Mouse (Mus musculus) heart, postnatal 0 days (tissue): ENCODE results near the gene Hoxc6. TPM values are rescaled to one million over a fixed set of nuclear protein-coding genes. Genes with fewer than 3 reads are reported as not detected.

Source experiments
- ATAC-seq: fragments of 200-750 bp; cut with Nextera tagmentation; 2 replicates; pipeline ENCODE4 v1.8.0; 2017; ENCODE audit warnings: low read depth, moderate number of reproducible peaks, moderate library complexity; ENCODE audit not compliant: insufficient read depth
- DNase-seq: peaks from one replicate; pipeline ENCODE4 v3.0.0-alpha.2; 2016; ENCODE audit warnings: low spot score
- H3K27ac ChIP-seq: fragments of 300-500 bp; sonication (generic); 2 replicates; pipeline ENCODE4 v1.5.1; 2014; ENCODE audit warnings: low read depth, mild to moderate bottlenecking
- H3K27me3 ChIP-seq: fragments of 300-500 bp; sonication (generic); 2 replicates; pipeline ENCODE4 v1.6.1; 2014; ENCODE audit warnings: low read length, mixed read lengths; ENCODE audit not compliant: control insufficient read depth, insufficient read depth
- H3K36me3 ChIP-seq: fragments of 300-500 bp; sonication (generic); replicated peaks from 2 replicates; pipeline ENCODE4 v1.6.1; 2014; ENCODE audit warnings: low read length, mixed read lengths; ENCODE audit not compliant: control insufficient read depth, insufficient read depth
- H3K4me1 ChIP-seq: fragments of 300-500 bp; sonication (generic); 2 replicates; pipeline ENCODE4 v1.6.1; 2014; ENCODE audit warnings: antibody characterized with exemption; ENCODE audit not compliant: control insufficient read depth, insufficient read depth
- H3K4me2 ChIP-seq: fragments of 300-500 bp; sonication (generic); 2 replicates; pipeline ENCODE4 v1.6.1; 2014; ENCODE audit warnings: low read depth, mild to moderate bottlenecking, low read length, moderate library complexity
- H3K4me3 ChIP-seq: fragments of 300-500 bp; sonication (generic); 2 replicates; pipeline ENCODE4 v1.5.1; 2014; ENCODE audit warnings: low read depth, low read length
- H3K9ac ChIP-seq: fragments of 300-500 bp; sonication (generic); replicated peaks from 2 replicates; pipeline ENCODE4 v1.6.1; 2014; ENCODE audit warnings: low read depth, low read length, mixed read lengths
- H3K9me3 ChIP-seq: fragments of 300-500 bp; sonication (generic); replicated peaks from 2 replicates; pipeline ENCODE4 v1.6.1; 2016; ENCODE audit warnings: low read length; ENCODE audit not compliant: control insufficient read depth
- CTCF ChIP-seq: IDR thresholded peaks from 2 replicates; pipeline ENCODE4 v1.5.1; 2016; ENCODE audit warnings: antibody characterized with exemption, control low read depth, low read depth
- EP300 ChIP-seq: IDR thresholded peaks from 2 replicates; pipeline ENCODE4 v1.6.1; 2016; ENCODE audit warnings: antibody characterized with exemption, low read depth
- WGBS: fragments of 180-500 bp; shearing (Covaris S2); extraction: QIAGEN DNeasy Blood & Tissue Kit; methylation state at CpG from one replicate; pipeline ENCODE4 v1.1.7; 2014; 5-methylcytosine and 5-hydroxymethylcytosine counted together
- polyA plus RNA-seq: library from polyadenylated mRNA; unstranded; fragments of >200 nt; fragmentation: Nextera tagmentation; extraction: Ambion mirVana; gene quantifications from 2 replicates; pipeline ENCODE4 v1.2.1, GENCODE M21; 2015
- total RNA-seq: library from RNA; depleted of rRNA; stranded (reverse); fragments of >200 nt; gene quantifications from 2 replicates; pipeline ENCODE4 v1.2.3, GENCODE M21; 2014; ENCODE audit warnings: low replicate concordance

Gene Hoxc6
- total and polyA plus RNA-seq, 2 experiments from 2014 or later, result not detected

DNA sequence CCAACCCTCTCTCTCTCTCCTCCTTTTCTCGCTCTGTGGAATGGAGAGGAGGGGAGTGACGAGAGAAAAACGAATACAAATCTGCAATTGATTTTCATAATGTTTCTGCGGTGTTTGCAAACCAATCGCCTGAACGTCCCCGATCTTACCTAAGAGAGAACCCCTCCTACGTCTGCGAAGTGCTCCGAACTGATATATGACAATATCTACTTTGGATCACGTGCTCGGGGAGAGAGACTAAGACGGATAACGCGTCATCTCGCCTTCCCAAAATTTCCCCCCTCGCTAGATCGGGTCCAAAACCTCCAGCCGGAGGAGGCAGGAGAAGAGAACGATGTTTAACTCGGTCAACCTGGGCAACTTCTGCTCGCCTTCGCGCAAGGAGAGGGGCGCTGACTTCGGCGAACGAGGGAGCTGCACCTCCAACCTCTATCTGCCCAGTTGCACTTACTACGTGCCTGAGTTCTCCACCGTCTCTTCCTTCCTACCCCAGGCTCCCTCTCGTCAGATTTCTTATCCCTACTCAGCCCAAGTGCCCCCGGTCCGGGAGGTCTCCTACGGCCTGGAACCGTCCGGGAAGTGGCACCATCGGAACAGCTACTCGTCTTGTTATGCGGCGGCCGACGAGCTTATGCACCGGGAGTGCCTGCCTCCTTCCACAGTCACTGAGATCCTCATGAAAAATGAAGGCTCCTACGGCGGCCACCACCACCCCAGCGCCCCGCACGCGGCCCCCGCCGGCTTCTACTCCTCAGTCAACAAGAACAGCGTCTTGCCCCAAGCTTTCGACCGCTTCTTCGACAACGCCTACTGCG lies 43.7 kb upstream of the Hoxc6 start, which contains the start of gene Hoxc11:
TSS of gene Hoxc11 (plus strand) at position 236 of the 815 bp plus-strand sequence.
- Histone ChIP-seq H3K9ac (no peak within 1 kb of the TSS), H3K4me2 (no peak within 1 kb of the TSS), H3K4me3 (no peak within 1 kb of the TSS), H3K27ac (no peak within 1 kb of the TSS), H3K9me3 (no peaks in the 10 kb centered on the region), H3K27me3 (peaks cover 98% of the 10 kb centered on the region), H3K36me3 (no peaks in the 10 kb centered on the region), H3K4me1 (no peaks in the 10 kb centered on the region)
- DNase-seq (no peak), ATAC-seq (no peak)
- 1% methylated on average over 55 of the region's 57 CpGs for WGBS
- TF ChIP-seq EP300, result no peak
- no peak for TF ChIP-seq CTCF

DNA sequence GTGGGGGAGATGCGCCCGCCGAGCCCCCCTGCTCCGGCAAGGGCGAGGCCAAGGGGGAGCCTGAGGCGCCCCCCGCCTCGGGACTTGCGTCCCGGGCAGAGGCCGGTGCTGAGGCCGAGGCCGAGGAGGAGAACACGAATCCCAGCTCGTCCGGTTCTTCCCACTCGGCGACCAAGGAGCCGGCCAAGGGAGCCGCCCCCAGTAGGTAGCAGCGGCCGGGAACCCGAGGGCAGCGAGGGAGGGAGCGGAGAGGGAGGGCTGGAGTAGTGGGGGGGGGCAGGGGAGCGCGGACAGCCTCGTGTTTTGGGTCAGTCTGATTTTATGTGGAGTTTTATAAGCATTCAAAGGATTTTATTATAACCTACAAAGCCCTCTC lies 43.1 kb upstream of the Hoxc6 start:
- ATAC-seq, result no peak

DNA sequence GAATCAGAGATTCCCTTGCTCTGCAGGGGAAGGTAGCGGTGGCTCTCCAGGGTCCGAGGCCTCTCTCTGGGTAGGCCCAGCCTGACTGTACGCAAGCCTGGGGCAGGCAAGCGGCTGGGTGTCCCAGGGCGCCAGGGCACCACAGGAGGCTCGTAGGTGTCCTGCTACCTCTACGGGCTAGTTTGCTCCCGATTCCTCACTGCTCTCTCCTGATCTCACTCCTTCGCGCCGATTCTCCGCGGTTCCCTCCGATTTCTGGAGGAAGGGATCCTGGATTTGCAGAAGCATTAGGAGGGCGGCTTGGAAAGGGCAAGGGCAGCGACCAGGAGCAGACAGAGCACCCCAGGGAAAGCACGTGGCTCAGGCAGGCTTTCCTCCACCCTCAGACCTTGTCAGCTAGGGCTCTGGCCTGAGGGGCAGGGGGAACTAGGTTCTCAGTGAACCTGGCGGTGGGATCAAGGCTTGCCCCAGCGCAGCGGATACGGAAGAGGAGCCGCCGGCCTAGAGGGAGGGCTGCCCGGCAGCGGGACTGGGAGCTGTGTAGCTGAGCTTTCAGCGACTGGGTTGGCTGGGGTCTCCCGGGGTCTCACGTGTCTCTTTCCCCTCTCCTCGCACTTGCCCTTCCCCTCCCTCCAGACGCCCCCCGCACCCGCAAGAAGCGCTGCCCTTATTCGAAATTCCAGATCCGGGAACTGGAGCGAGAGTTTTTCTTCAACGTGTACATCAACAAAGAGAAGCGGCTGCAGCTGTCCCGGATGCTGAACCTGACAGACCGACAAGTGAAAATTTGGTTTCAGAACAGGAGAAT lies 42.0 kb upstream of the Hoxc6 start:
- TF ChIP-seq CTCF (no peak), EP300 (no peak)
- H3K9me3 ChIP-seq, result no peaks in the 10 kb centered on the region
- H3K4me2 ChIP-seq, result no peak overlapping the region
- peaks cover 98% of the 10 kb centered on the region for H3K27me3 ChIP-seq
- no peak overlapping the region; the same call in 1 of the 2 replicates for H3K4me3 ChIP-seq
- no peaks in the 10 kb centered on the region for H3K4me1 ChIP-seq
- no peak for ATAC-seq
- H3K27ac ChIP-seq, result no peak overlapping the region
- H3K36me3 ChIP-seq, result no peaks in the 10 kb centered on the region
- H3K9ac ChIP-seq, result no peak overlapping the region
- no peak for DNase-seq
- WGBS, result under 1% methylated on average over 33 of the region's 40 CpGs

More for the DNA sequence above, 43.1 kb upstream of the Hoxc6 start:
- Histone ChIP-seq H3K9ac (no peak overlapping the region), H3K4me3 (no peak overlapping the region), H3K4me2 (no peak overlapping the region), H3K36me3 (no peaks in the 10 kb centered on the region), H3K27ac (no peak overlapping the region), H3K27me3 (peaks cover 98% of the 10 kb centered on the region), H3K4me1 (no peaks in the 10 kb centered on the region), H3K9me3 (no peaks in the 10 kb centered on the region)
- TF ChIP-seq EP300 (no peak), CTCF (no peak)
- no peak for DNase-seq
- 1% methylated on average over 22 of the region's 28 CpGs for WGBS

DNA sequence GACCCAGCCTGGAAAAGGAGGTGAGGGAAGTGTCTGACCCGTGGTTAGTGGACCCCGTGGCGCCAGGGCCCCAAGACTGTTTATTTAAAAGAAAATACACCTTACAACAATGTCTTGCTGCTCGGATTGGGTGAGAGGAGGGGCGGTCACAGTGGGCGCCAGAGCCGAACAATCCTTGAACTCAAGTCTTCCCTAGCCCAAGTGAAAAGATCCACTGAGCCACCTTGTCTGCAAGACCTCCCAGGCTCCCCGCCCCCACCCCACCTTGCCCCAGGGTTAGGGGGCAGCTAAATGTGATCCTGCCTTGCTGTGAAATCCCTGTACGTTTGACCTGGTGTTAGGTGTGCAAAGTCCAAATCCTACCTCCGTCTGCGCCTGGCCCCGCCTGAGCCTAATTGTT lies 41.2 kb upstream of the Hoxc6 start:
- Histone ChIP-seq H3K27me3 (peaks cover 98% of the 10 kb centered on the region), H3K4me1 (no peaks in the 10 kb centered on the region), H3K4me2 (no peak overlapping the region), H3K9me3 (no peaks in the 10 kb centered on the region), H3K4me3 (no peak overlapping the region), H3K9ac (no peak overlapping the region), H3K27ac (no peak overlapping the region), H3K36me3 (no peaks in the 10 kb centered on the region)
- under 1% methylated on average over 12 of the region's 12 CpGs for WGBS
- no peak for TF ChIP-seq EP300
- no peak for TF ChIP-seq CTCF
- ATAC-seq (no peak), DNase-seq (no peak)

DNA sequence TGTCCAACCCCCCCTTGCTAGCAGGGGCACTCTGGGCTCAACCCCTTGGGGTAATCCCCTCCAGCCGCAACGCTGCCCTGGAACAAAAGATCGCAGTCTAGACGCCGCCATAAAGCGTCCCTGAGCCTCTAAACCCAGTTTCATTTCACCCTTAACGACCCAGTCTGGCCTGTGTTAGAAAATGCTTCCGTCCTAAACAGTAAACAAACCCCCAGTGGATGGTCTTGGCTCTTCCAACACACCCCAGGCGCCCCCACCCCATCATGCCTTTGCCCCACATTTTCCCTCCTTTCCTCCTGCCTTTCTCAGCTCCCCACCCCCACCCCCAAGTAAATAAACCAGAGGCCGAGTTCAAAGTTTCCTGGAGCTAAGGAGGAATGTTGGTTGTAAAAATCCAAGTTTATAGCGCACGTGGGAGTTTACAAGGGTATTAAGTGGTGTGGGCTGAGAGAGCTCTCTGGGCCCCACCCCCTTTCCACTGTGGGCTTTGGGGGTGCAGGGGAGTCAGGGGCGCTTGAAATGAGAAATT lies 38.3 kb upstream of the Hoxc6 start:
- Histone ChIP-seq H3K36me3 (no peaks in the 10 kb centered on the region), H3K4me3 (no peak overlapping the region), H3K27ac (no peak overlapping the region), H3K4me2 (no peak overlapping the region), H3K9ac (no peak overlapping the region), H3K4me1 (no peaks in the 10 kb centered on the region), H3K27me3 (peaks cover 97% of the 10 kb centered on the region), H3K9me3 (no peaks in the 10 kb centered on the region)
- DNase-seq (no peak), ATAC-seq (no peak)
- TF ChIP-seq EP300 (no peak), CTCF (no peak)
- 1% methylated on average over 13 of the region's 13 CpGs for WGBS
